Mouse (Mus musculus): ENCODE measurements at regions not wholly inside any gene's neighbourhood (a gene's known extent, or its start where the extent isn't known, plus 50 kb on each side); places are given as distances from the start of the nearest gene placed in this dataset.

GRCm38 (mm10) chr1:163143113-163143512 is 57.6 kb upstream of the Mroh9 start:
- H3K9me3 ChIP-seq (replicated peaks; ENCODE audit: control insufficient read depth, low read length, poor library complexity, severe bottlenecking), result no peaks in the 10 kb centered on the region
- H3K9ac ChIP-seq (ENCODE audit: low read depth, low read length), result no peak overlapping the region
- no peaks in the 10 kb centered on the region for H3K36me3 ChIP-seq (ENCODE audit: control insufficient read depth, insufficient read depth, low read length)
- no peaks in the 10 kb centered on the region for H3K4me1 ChIP-seq (ENCODE audit: control insufficient read depth, insufficient read depth, low read length)
- WGBS, result 83% methylated on average over 1 of the region's 1 CpGs
- no peaks in the 10 kb centered on the region for H3K27me3 ChIP-seq (ENCODE audit: control insufficient read depth, insufficient read depth, low read depth, low read length)
- H3K27ac ChIP-seq (ENCODE audit: low read length), result no peak overlapping the region
- ATAC-seq, result no peak
- H3K4me3 ChIP-seq (ENCODE audit: low read depth, low read length), result no peak overlapping the region
- no peak overlapping the region for H3K4me2 ChIP-seq (ENCODE audit: low read length)

GRCm38 (mm10) chr1:163141471-163141870 is 56.0 kb upstream of the Mroh9 start:
- Histone ChIP-seq H3K4me2 (ENCODE audit: low read length) (no peak overlapping the region), H3K9me3 (replicated peaks; ENCODE audit: control insufficient read depth, low read length, poor library complexity, severe bottlenecking) (no peaks in the 10 kb centered on the region), H3K36me3 (ENCODE audit: control insufficient read depth, insufficient read depth, low read length) (no peaks in the 10 kb centered on the region), H3K27ac (ENCODE audit: low read length) (no peak overlapping the region), H3K9ac (ENCODE audit: low read depth, low read length) (no peak overlapping the region), H3K4me3 (ENCODE audit: low read depth, low read length) (no peak overlapping the region), H3K4me1 (ENCODE audit: control insufficient read depth, insufficient read depth, low read length) (no peaks in the 10 kb centered on the region), H3K27me3 (ENCODE audit: control insufficient read depth, insufficient read depth, low read depth, low read length) (no peaks in the 10 kb centered on the region)
- ATAC-seq, result no peak
- WGBS, result 83% methylated on average over 1 of the region's 1 CpGs

DNA sequence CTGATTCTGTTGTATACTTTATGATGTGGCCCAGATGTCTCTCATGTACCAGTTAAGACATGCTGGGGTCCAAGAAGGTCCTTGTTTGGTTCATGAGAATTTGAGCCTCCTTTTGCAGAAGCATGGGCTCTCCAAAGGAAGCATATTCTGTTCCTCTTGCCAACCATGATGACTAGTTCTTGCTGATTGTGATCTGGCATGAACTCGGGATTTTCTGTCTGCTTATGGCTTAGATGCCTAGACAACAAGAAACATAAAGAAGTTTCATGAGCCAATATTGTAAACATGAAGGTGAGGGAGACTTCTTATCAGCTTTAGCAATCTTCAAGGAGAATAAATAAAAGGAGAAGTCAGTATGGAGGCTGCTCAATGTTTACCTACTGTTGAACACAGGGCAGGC is 52.7 kb upstream of the Mroh9 start:
- Histone ChIP-seq H3K9me3 (replicated peaks; ENCODE audit: control insufficient read depth, low read length, poor library complexity, severe bottlenecking) (no peaks in the 10 kb centered on the region), H3K27me3 (ENCODE audit: control insufficient read depth, insufficient read depth, low read depth, low read length) (no peaks in the 10 kb centered on the region), H3K4me3 (ENCODE audit: low read depth, low read length) (no peak overlapping the region), H3K4me2 (ENCODE audit: low read length) (no peak overlapping the region), H3K9ac (ENCODE audit: low read depth, low read length) (no peak overlapping the region), H3K27ac (ENCODE audit: low read length) (no peak overlapping the region), H3K36me3 (ENCODE audit: control insufficient read depth, insufficient read depth, low read length) (no peaks in the 10 kb centered on the region), H3K4me1 (ENCODE audit: control insufficient read depth, insufficient read depth, low read length) (no peaks in the 10 kb centered on the region)
- no peak for ATAC-seq
- WGBS, result 74% methylated on average over 1 of the region's 1 CpGs
